Mouse (Mus musculus) ovary, adult 2 months (tissue): ENCODE results near the gene Fam83b. TPM values are rescaled to one million over a fixed set of nuclear protein-coding genes. Genes with fewer than 3 reads are reported as not detected.

Experiments used
- polyA plus RNA-seq: library from polyadenylated mRNA; depleted of rRNA; stranded (reverse); fragments of >200 nt; gene quantifications from 2 replicates; pipeline ENCODE4 v1.2.3, GENCODE M21; 2012; rRNA removed

Fam83b gene
- polyA plus RNA-seq: 0.07 and 0.16 TPM in 2 replicates

GRCm38 (mm10) chr9:76566515-76567280 lies at the start of gene Fam83b:
Fam83b (minus strand) TSS chr9:76567116.

Other genes starting within 250 kb of the Fam83b start
- not detected in 2 replicates for gene Hcrtr2, start 243.3 kb downstream of the Fam83b start, polyA plus RNA-seq